Mouse (Mus musculus) spleen, postnatal 36 days (tissue): ENCODE results near the gene Ankrd2.

Source experiments
- DNase-seq, 2 experiments: peaks; one replicate each; pipeline ENCODE4 v3.0.0; 2022; ENCODE audit warnings: low spot score in 2 of 2, mixed read lengths in 1 of 2

The Ankrd2 gene

DNA sequence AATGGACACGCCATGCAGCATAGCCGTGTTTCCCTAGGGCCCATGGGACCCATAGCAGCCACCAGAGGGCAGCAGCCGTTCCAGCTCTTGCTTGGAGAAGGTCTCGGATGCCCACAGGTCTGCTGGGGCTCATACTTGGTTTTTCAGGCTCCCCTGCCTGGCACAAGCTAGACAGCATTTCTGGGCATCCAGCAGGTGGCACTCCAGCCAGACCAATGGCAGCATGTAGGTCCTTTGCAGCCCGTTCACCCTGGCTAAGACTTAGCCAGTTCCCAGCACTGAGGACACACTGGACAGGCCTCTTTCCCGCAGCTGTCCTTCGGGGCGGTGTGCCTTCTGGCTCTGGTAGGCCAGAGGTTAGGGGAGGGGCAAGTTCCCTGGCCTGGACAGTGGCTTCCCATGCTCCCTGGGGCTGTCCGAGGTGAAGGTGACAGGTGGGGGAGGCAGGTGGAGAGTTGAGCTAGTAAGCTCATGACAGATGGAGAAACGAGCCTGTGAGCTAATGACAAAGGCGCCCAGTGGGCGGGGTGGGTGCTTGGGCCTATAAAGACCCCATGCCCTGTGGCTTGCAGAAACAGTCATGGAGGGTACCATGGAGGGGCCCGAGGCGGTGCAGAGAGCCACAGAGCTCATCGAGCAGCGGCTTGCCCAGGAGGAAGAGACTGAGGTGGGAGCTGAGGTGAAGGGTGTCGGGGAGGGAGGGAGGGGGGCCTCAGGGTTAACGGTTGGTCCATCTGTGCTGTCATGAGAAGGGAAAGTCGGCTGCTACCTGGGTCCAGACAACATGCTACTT lies at the start of gene Ankrd2:
Gene Ankrd2 (plus strand): TSS at position 545 of the 793 bp plus-strand sequence.
- DNase-seq, result peak; percentile 70 to 71

DNA sequence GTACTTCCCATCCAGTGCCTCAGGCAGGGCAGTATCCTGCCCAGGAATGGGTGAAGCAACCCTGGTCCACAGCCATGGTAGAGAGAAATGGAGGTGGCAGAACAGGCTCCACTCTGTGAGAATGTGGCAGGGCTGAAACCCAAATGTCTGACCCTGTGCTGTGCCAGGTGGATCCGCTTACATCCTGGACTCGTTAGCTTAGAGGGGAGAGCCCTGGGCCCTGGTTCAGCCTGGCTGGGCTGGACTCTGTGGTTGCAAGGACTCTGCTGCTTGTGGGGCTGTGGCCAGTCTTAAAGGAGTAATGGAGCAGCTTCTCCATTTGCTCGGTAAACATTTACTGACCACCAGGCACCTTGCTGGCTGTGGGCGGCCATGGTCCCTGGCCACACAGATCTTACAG lies 48.6 kb upstream of the Ankrd2 start:
- no peak for DNase-seq

- DNase-seq, result peak in 1 of 2 experiments; percentile 15
These were observed 46.0 kb upstream of the Ankrd2 start for GRCm38 (mm10) chr19:41989810-41990209.

DNA sequence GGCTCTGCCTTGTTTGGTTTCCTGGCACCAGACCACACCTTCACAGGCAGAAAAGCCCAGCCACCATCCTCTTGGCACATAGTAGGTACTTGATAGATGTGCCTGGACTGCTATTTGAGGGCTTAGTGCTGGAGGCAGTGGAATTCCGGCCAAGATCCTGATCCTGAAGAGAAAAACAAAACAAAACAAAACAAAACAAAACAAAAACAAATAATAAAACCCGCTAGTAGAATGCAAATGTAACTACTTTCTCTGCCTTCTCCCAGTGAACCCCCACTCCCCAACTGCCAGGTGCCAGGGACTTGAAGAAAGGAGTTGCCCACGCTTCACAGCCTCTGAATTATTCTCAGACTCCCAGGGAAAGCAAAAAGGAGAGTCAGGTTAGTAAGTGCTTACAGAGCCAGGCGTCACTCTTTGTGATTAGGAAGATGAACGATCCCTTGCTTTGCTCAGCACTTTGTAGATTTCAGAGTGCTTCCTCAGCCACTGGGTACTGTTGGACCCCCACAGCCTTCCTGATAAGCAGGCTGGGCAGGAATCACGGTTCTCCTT lies 43.8 kb upstream of the Ankrd2 start:
- no peak for DNase-seq

- no peak for DNase-seq
These were observed 42.8 kb upstream of the Ankrd2 start for GRCm38 (mm10) chr19:41992971-41993370.

DNA sequence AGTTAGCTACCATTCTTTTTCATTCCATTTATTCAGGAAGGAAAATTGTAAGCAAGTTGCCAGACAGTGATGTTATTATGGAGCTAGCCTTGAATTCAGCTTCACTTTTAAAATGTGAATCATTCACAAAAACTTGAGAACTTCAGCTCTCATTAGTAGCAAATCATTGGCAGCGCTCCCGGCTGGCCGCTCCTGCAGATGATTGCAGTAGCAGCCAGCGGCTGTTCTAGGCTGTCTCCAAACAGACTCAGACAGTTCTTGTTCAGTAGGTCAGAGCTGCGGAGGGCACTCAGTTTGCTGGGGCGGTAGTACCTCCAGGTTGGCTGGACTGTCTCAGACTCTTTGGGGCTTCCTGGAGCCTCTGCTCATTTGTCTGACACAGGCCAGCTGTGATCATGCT lies 42.3 kb upstream of the Ankrd2 start:
- DNase-seq, result no peak

GRCm38 (mm10) chr19:41994023-41994422 lies 41.8 kb upstream of the Ankrd2 start:
- no peak for DNase-seq

DNA sequence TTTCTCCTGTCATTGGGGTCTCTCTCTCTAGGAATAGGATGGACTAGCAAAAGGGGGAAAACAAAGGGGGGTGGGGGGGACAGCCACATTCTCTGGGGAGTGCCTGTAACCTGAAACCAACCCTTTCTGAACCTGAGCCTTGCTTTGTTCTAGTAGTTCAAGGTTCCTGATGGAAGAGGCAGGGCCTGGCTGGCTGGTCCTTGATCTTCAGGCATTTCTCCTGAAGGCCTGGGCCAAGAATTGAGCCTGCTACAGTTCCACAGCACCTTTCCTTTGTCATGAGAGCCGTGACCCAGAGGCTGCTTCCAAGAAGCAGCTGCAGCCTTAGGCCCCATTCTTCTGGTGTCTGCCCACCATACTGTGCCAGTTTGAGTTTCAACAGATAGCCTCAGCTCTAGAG lies 40.3 kb upstream of the Ankrd2 start:
- no peak for DNase-seq

GRCm38 (mm10) chr19:41997090-41997489 lies 38.7 kb upstream of the Ankrd2 start:
- DNase-seq, result no peak

DNA sequence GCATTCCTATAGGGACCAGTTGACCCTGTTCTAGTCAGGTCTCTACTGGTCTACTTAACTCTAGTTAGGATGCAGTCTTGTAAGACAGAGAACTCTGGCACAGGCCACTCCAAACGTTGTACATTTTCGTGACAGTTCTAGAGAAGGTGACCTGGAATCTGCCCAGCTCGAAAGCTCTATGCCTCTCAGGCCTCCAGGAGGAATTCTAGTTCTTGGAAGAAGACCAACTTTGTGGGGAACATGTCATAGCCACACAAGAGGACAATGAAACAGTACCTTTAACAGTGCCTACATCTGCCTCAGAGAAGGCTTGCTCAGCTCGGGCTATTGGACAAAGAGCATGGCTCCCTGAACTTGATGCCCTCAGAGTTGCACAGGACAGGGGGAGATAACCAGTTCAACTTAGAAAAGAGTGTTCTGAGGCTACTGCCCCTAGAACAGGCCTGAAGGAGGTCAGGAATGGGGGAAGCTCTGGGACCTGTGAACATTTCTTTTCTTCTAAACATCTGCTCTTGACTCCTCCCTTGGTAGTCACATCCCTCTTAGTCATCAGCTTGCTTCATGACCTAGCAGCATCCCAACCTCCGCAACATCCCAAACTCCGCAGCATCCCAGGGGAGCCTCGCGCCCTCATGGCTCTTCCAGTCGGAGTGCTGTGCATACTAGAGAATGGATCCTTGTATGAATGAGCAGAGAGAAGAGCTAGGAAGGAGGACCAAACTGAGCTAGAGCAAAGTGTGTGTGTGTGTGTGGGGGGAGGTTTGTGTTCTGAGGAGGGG lies 36.8 kb upstream of the Ankrd2 start:
- no peak for DNase-seq

DNA sequence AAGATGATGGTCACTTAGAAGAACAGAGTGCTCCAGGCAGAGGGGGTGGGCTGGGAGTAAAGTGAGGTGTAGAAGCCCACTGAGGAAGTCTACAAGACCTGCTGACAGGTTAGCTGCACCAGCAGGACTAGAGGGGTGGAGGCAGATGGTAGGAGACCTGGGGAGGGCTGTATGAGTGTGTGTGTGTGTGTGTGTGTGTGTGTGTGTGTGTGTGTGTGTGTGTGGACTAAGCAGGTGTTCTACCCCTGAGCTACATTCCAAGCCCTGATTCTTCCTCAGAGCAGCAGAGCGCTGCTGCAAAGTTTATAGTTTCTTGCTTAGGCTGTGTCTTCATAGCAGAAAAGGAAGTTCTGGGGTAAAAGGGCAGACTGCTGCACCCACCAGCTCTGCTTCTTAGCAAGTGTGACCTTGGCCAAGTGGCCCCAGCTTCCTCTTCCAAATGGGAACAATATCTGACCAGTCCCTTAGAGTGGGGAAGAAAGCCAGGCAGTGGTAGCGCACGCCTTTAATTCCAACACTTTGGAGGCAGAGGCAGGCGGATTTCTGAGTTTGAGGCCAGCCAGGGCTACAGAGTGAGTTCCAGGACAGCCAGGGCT lies 36.0 kb upstream of the Ankrd2 start:
- DNase-seq, result peak in 1 of 2 experiments; percentile 30

GRCm38 (mm10) chr19:42000446-42000958 lies 35.3 kb upstream of the Ankrd2 start:
- no peak for DNase-seq

GRCm38 (mm10) chr19:42001253-42001980 lies 34.4 kb upstream of the Ankrd2 start:
- DNase-seq, result peak in 1 of 2 experiments; percentile 20

- no peak for DNase-seq
These were observed 31.5 kb upstream of the Ankrd2 start for GRCm38 (mm10) chr19:42004258-42004657.

DNA sequence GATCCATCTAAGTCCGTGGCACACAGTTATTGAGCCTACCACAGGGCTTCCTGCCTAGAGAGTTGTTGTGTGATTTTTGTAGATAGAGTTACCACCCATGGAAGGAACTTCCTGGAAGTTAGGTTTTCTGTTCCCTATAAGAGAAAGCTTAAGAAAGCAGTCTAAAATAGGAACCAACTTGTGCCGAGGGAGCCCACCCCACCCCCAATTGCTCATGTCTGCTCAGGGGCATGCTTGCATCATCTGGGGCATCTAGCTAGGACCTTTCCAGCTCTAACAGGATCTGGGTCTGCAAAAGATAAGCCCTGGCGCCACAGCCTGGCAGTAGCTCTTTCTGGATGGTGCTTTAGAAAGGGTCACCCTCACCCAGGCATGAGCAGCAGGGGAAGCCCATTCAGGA lies 30.2 kb upstream of the Ankrd2 start:
- peak in 1 of 2 experiments; percentile 43 for DNase-seq

DNA sequence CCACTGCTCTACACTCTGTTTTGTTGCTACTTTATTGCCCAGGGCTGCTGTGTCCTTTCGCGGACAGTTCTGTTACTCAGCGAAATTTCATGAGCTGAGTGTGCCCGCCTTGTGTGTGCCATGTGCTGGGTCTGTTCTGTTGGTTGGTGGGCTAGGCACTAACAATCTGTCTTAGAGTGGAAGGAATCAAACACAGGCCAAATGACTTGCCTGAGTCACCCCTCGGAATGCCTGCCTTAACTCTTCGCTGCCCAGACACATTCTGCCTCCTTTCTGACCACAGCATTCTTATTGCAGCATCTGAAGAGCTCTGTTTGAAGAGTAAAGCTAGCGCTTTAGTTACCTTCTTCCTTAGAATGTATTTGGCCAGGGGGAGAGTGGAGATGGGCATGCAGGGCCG lies 29.2 kb upstream of the Ankrd2 start:
- no peak for DNase-seq

DNA sequence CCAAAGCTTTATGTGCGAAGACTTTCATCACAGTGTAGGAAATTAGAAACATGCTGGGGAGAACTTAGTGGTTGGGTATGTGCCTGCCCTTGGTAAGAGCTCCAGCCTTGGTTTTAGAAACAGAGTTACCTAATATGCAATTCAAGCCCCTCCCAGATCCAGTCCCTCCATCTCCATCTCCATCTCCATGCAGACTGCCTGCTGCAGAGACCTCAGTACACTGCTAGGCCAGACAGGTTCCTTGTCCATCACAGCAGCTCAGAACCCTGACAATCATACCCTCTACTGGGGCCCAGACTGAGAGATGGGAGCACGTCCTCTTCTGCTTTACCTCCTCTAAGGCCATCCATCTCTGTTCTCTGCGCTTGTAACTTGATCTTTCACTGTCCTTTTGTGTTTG lies 27.2 kb upstream of the Ankrd2 start:
- no peak for DNase-seq

DNA sequence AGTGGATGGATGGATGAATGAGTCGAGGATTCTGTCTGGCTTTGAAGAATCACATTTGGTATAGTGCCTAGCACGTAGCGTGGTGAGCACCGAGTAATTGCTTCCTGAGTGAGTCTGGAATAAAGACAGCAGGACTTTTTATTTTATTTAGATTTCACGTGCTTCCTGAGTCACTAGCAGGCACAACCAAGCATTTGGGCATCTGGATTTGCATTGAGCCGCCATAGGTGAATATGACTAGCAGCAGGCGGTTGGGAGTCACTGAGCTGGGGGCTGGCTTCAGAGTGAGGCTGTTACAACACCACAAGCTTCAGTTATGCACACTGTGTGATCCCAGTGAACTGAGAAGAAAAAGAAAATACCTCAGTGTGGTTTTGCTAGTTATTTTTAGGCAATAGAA lies 26.7 kb upstream of the Ankrd2 start:
- DNase-seq, result no peak

DNA sequence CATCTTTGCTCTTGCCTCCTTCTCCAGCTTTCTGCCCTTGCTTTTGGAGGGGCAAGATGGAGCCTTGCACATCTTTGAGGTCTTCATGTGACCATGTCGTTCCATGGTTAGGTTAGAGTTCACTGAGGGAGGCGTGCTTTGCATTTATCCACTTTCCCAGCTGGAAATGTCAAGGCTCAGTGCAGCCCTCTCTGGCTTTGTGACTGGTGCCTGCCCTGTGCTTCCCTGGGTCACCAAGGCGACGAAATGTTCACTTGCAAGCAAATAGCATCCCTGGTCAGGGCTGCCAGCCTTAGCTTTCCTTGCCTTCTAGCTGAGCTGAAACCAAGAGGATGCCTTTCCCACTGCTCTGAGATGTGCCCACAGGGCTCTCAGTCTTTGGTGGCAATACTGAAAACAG lies 25.4 kb upstream of the Ankrd2 start:
- DNase-seq, result no peak

DNA sequence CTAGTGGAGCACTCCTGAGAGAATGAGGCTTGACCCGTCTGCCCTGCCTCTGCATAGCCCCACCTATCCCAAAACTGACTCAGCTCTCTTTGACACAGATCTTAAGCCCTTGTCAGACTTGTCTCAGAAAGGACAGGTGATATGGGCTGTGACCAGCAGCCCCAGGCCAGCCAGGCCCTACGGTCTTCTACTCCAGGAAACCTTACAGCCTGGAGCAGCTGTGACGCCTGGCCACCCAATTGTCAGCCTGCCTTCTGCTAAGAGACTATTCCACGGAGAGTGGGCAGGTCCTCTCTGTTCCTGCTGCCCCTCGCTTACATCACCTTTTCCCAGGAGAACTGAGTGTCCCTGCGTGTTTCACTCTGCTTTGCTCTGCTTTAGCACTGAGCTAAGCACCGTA lies 24.7 kb upstream of the Ankrd2 start:
- DNase-seq, result no peak

- DNase-seq, result no peak
These were observed 21.5 kb upstream of the Ankrd2 start for GRCm38 (mm10) chr19:42014231-42014825.
